Mouse (Mus musculus) effector memory CD4-positive, alpha-beta T cell, adult 7 months (primary cell): Measurements from ENCODE around the gene Prmt7. TPM values are rescaled to one million over a fixed set of nuclear protein-coding genes. Genes with fewer than 3 reads are reported as not detected.

ENCODE experiments used
- polyA plus RNA-seq: library from polyadenylated mRNA; unstranded; fragments of 100-300 nt; shearing (Covaris generic); gene quantifications from one replicate; pipeline ENCODE4 v1.2.1, GENCODE M21; 2017

Gene Prmt7
- polyA plus RNA-seq = 30.2 TPM

DNA sequence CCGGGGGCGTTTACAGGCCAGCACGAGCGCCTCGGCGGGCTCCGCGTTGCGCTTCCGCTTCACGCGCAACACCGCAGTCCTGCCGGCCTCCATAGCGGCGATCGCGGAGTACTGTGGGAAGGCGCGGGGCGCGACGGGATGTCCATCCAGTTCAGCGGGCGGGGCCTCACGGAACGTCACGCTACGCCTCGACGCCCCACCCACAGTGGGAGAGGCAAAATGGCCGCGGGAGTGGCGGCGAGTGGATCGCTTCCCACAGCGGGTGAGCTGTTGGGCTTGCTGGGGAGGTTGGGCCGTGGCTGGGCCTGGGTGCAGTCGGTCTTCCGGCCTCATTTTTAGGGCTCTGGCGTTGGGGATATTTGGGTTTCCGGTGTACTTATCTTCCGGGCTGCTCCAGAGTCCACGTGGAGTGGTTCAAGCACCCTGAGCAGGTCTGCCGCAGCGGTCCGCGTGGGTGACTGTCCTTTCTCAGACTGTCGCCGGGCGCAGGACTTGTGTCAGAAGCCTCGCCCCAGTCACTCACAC, at the start of gene Prmt7, which contains the start of gene Slc7a6os:
TSS of gene Prmt7 (plus strand) at position 116 of the 525 bp plus-strand sequence.
TSS of gene Slc7a6os (minus strand) at position 115 of the 525 bp plus-strand sequence.

DNA sequence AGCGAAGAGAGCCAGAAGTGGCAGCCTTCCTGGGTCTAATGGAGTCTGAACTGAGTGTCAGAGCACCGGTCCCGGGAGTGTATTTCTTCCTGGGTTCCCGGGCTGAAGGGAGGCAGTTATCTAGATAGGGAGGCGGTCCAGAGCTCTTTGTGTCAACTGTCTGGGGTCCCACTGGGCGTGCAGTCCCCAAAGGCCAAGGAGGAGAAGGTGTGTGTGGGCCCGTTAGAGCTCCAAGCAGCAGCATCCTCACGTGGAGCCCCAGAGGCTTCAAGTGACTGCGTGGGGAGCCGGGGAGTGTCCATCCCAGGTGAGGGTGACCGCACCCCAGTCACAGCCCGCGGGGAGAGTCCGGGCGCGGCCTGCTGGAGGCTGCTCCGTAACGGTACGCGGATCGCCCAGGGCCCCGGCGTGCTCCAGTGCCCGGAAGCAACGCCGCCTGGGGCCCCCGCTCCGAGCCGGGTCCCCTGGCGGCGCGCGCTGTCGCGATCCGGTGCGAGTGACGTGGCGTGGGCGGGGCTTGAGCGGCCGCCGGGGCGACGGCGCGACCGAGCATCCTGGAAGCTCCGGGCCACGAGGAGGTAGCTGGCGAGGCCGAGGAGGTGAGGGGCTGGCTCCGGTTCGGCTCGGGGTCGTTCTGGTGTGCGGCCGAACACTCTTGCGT, 42.2 kb upstream of the Prmt7 start, which contains the start of gene Slc7a6:
TSS of gene Slc7a6 (plus strand) at position 502 of the 661 bp plus-strand sequence.

Other genes starting within 250 kb of the Prmt7 start
- gene Slc12a4, start 244.8 kb upstream of the Prmt7 start, polyA plus RNA-seq = 13.7 TPM
- gene Dpep3, start 231.5 kb upstream of the Prmt7 start, polyA plus RNA-seq = 0.22 TPM
- gene Dus2, start 219.6 kb upstream of the Prmt7 start, polyA plus RNA-seq = 40.4 TPM
- gene Dpep2nb, start 205.0 kb upstream of the Prmt7 start, polyA plus RNA-seq = 0.74 TPM
- 7.5 TPM for gene Ddx28, start 199.1 kb upstream of the Prmt7 start, polyA plus RNA-seq
- gene Nfatc3, start 152.1 kb upstream of the Prmt7 start, polyA plus RNA-seq = 187 TPM
- 1.1 TPM for gene Esrp2, start 74.0 kb upstream of the Prmt7 start, polyA plus RNA-seq
- gene Pla2g15, start 60.5 kb upstream of the Prmt7 start, polyA plus RNA-seq = 4.3 TPM
- 30.3 TPM for gene Slc7a6, start 42.1 kb upstream of the Prmt7 start, polyA plus RNA-seq
- gene Slc7a6os, start within 50 bp of the Prmt7 start, polyA plus RNA-seq = 70.7 TPM
- 0.22 TPM for gene Smpd3, start 127.1 kb downstream of the Prmt7 start, polyA plus RNA-seq
- 1.6 TPM for gene Zfp90, start 204.4 kb downstream of the Prmt7 start, polyA plus RNA-seq